Comparison of ENCODE assay signal across 16 mouse cellular contexts in the genomic region with DNA sequence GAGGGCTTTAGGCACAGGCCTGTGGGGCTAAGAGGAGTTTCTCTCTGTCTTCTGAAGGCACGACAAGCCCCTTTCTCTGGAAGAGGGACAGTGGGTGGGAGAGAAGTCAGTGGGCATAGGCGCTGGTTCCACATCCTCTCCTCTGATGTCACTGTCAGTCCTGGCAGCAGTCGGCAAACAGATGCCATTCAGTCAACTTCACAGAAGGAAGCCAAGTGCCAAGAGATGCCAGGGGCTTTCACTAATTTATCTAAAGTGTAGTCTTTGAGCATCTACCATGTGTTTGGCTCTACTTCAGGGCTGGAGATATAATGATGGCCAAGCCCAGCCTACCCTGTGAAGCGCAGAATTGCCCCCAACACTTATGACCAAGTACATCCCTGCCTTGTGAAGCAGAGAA.
"Had no signal": no experiment of that assay in that cellular context is flagged by ENCODE, and none has a peak within 500 bp of the region (broad histone marks: within the 10 kb centered on the region; RNA-seq: fewer than 3 reads in every experiment).

No protein-coding gene starts in this region.

- H3K36me3 ChIP-seq: limb, embryonic 12.5 days; limb, embryonic 15.5 days; midbrain, embryonic 12.5 days had no signal

- H3K9me3 ChIP-seq: limb, embryonic 12.5 days; limb, embryonic 15.5 days; midbrain, embryonic 12.5 days had no signal

- H3K4me2 ChIP-seq: limb, embryonic 12.5 days; limb, embryonic 15.5 days; liver, embryonic 11.5 days; lung, embryonic 14.5 days; midbrain, embryonic 12.5 days had no signal

- DNase-seq: kidney, adult 9 months; kidney, postnatal 14 days; kidney, postnatal 4 days; liver, postnatal 0 days; lung, embryonic 14.5 days; thymus, adult 2 months; thymus, postnatal 14 days; thymus, postnatal 4 days had no signal

- H3K9ac ChIP-seq: limb, embryonic 12.5 days; limb, embryonic 15.5 days; liver, embryonic 14.5 days; liver, postnatal 0 days; lung, embryonic 14.5 days; midbrain, embryonic 12.5 days had no signal

- H3K27me3 ChIP-seq: limb, embryonic 12.5 days; limb, embryonic 15.5 days; midbrain, embryonic 12.5 days had no signal

- H3K4me1 ChIP-seq: limb, embryonic 12.5 days; limb, embryonic 15.5 days had no signal

- H3K27ac ChIP-seq: limb, embryonic 12.5 days; limb, embryonic 15.5 days; liver, embryonic 14.5 days; macrophage; midbrain, embryonic 12.5 days had no signal

- ATAC-seq: liver, postnatal 0 days; lung, postnatal 0 days; midbrain, embryonic 16.5 days had no signal

- H3K4me3 ChIP-seq: limb, embryonic 12.5 days; limb, embryonic 15.5 days; midbrain, embryonic 12.5 days had no signal
